Mouse (Mus musculus): ENCODE measurements at regions not wholly inside any gene's neighbourhood (a gene's known extent, or its start where the extent isn't known, plus 50 kb on each side); places are given as distances from the start of the nearest gene placed in this dataset.

GRCm38 (mm10) chr3:78884715-78885114 lies 401.6 kb downstream of the Rapgef2 start:
- TF ChIP-seq CTCF (IDR thresholded peaks at IDR 0.05; ENCODE audit: low read depth): no peak
- no peak for TF ChIP-seq EP300 (IDR thresholded peaks at IDR 0.05; ENCODE audit: low read depth)

All from liver, embryonic 14.5 days (tissue).